Mouse (Mus musculus) cortical plate, adult 2 months (tissue): ENCODE data around the gene Wdr62. TPM values are rescaled to one million over a fixed set of nuclear protein-coding genes. Genes with fewer than 3 reads are reported as not detected.

Experiments
- H3K27ac ChIP-seq: fragments of 200-500 bp; 2 replicates; pipeline ENCODE4 v1.5.1; 2012; ENCODE audit warnings: low read length, control low read depth, inconsistent platforms; ENCODE audit not compliant: insufficient read depth
- H3K4me1 ChIP-seq: fragments of 200-500 bp; 2 replicates; pipeline ENCODE4 v1.6.1; 2011; ENCODE audit warnings: low read length; ENCODE audit not compliant: control insufficient read depth, insufficient read depth
- H3K4me3 ChIP-seq: fragments of 200-500 bp; 2 replicates; pipeline ENCODE4 v1.5.1; 2011; ENCODE audit warnings: mild to moderate bottlenecking, low read length, control low read depth; ENCODE audit not compliant: insufficient read depth
- CTCF ChIP-seq: fragments of 200-500 bp; IDR thresholded peaks from 2 replicates; pipeline ENCODE4 v1.5.1; 2011; ENCODE audit warnings: mild to moderate bottlenecking, control low read depth, low read length; ENCODE audit not compliant: insufficient read depth; ENCODE audit errors: extremely low read depth
- POLR2A ChIP-seq: fragments of 200-500 bp; IDR thresholded peaks from 2 replicates; pipeline ENCODE4 v1.6.1; 2011; ENCODE audit warnings: mild to moderate bottlenecking, low read length, control low read depth; ENCODE audit not compliant: insufficient read depth; ENCODE audit errors: extremely low read depth
- polyA plus RNA-seq: library from polyadenylated mRNA; depleted of rRNA; stranded (reverse); fragments of >200 nt; gene quantifications from 2 replicates; pipeline ENCODE4 v1.2.3, GENCODE M21; 2012

Wdr62 gene
- polyA plus RNA-seq, 1 experiment = 3.2 TPM

- Histone ChIP-seq H3K4me1 (peaks cover 1% of the 10 kb centered on the region; the same call in 1 of the 2 replicates), H3K4me3 (peak overlapping the region; percentile 63), H3K27ac (peak overlapping the region; percentile 25; the same call in 1 of the 2 replicates)
- no peak for TF ChIP-seq POLR2A
- TF ChIP-seq CTCF = peak; percentile 29; the same call in 1 of the 2 replicates
Measured at GRCm38 (mm10) chr7:30232631-30233148, 47.5 kb downstream of the Wdr62 start.

DNA sequence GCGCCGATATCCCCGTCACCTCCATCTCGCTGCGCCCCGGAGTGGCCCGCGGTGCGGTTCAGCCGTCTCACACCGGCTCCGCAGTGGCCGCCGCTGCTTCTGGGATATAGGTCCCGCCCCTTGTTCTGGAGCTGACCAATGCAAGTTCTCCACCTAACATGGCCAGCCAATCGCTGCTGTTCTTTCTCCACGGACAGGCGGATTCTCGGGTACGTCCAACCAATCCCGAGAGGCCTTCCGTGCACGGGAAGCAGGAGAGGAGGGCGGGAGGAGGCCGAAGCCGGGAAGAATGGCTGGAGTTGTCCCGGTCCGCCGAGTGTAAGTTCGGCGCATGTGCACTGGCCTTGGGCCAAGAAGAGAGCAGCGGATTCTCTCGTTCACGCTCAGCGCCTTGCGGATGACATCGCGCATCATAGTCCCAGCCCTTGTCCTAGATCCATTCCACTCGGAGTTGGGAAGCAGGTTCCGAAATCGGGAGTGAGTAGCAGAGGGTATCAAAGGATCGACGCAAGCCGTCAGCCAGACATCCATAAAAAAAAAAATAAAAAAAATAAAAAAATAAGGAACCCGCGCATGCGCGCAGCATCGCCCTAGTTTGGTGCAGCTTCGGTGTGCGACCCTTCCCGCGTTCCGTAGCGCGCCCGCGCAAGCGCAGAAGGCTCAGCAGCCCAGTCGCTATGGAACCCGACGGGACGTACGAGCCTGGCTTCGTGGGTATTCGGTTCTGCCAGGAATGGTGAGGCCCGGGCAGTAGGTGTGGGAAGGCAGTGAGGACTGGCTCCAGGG, 48.4 kb downstream of the Wdr62 start, which contains the start of the genes Polr2i and Tbcb:
Gene Polr2i (plus strand): TSS at position 280 of the 786 bp plus-strand sequence.
Gene Tbcb (minus strand): TSS at position 604 of the 786 bp plus-strand sequence.
- H3K4me1 ChIP-seq = peaks cover 1% of the 10 kb centered on the region; the same call in 1 of the 2 replicates
- H3K4me3 ChIP-seq = peak within 1 kb of the TSS; percentile 63
- H3K27ac ChIP-seq = peak within 1 kb of the TSS; percentile 77
- TF ChIP-seq POLR2A (peak; percentile 72), CTCF (no peak)

GRCm38 (mm10) chr7:30231328-30231668, 48.9 kb downstream of the Wdr62 start:
- no peak overlapping the region for H3K27ac ChIP-seq
- H3K4me3 ChIP-seq = peak overlapping the region; percentile 63
- TF ChIP-seq POLR2A (no peak), CTCF (no peak)
- peaks cover 1% of the 10 kb centered on the region; the same call in 1 of the 2 replicates for H3K4me1 ChIP-seq

- H3K4me3 ChIP-seq = no peak overlapping the region
- TF ChIP-seq CTCF (no peak), POLR2A (no peak)
Measured at GRCm38 (mm10) chr7:30224206-30224605, 56.0 kb downstream of the Wdr62 start.

DNA sequence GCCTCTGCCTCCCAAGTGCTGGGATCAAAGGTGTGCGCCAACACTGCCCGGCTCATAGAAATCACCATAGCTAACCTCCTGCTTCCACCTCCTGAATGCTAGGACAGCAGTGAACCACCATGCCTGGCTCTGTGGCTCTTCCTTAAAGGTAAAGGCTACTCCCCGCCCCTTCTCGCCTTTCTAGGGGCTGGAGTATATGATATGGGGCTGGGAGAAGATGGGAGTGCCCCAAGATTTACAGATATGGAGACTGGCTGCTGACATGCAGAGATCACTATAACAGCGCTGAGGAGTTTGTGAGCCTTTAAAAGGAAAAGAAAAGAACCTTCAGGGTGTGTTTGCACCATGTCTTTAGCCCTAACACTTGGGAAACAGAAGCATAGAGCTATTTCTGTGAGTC, 58.0 kb downstream of the Wdr62 start:
- TF ChIP-seq CTCF (no peak), POLR2A (no peak)
- no peak overlapping the region for H3K27ac ChIP-seq
- H3K4me1 ChIP-seq = peaks cover 3% of the 10 kb centered on the region; the same call in 1 of the 2 replicates
- H3K4me3 ChIP-seq = no peak overlapping the region

More at GRCm38 (mm10) chr7:30224206-30224605, 56.0 kb downstream of the Wdr62 start:
- Histone ChIP-seq H3K27ac (no peak overlapping the region), H3K4me1 (peaks cover 3% of the 10 kb centered on the region; the same call in 1 of the 2 replicates)

GRCm38 (mm10) chr7:30221433-30221832, 58.8 kb downstream of the Wdr62 start:
- Histone ChIP-seq H3K27ac (no peak overlapping the region), H3K4me1 (peaks cover 3% of the 10 kb centered on the region; the same call in 1 of the 2 replicates), H3K4me3 (no peak overlapping the region)
- TF ChIP-seq CTCF (no peak), POLR2A (no peak)

- H3K4me3 ChIP-seq = peak overlapping the region; percentile 52
- no peak overlapping the region for H3K27ac ChIP-seq
- H3K4me1 ChIP-seq = peaks cover 3% of the 10 kb centered on the region; the same call in 1 of the 2 replicates
- no peak for TF ChIP-seq CTCF
- TF ChIP-seq POLR2A = no peak
Measured at GRCm38 (mm10) chr7:30220008-30220356, 60.2 kb downstream of the Wdr62 start.

GRCm38 (mm10) chr7:30219293-30220007, 60.8 kb downstream of the Wdr62 start:
- Histone ChIP-seq H3K27ac (no peak overlapping the region), H3K4me1 (peaks cover 3% of the 10 kb centered on the region; the same call in 1 of the 2 replicates), H3K4me3 (peak overlapping the region; percentile 52)
- TF ChIP-seq POLR2A = no peak
- TF ChIP-seq CTCF = no peak

DNA sequence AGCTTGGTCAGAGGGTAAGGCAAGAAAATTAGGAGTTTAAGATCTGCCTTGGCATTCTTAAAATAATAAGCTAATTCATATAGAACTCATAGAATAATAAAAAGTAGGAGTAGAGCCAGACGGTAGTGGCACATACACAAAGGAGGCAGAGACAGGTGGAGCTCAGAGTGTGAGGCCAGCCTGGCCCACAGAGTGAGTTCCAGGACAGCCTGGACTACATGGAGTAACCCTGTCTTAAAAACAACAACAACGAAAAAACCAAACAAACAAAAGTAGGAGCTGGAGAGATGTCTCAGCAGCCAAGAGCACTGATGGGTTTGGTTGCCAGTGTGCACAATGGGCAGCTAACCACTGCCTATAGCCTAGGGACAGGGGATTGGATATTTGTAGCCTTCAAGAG, 62.9 kb downstream of the Wdr62 start:
- no peak for TF ChIP-seq CTCF
- TF ChIP-seq POLR2A = no peak
- Histone ChIP-seq H3K27ac (no peak overlapping the region), H3K4me1 (peaks cover 3% of the 10 kb centered on the region; the same call in 1 of the 2 replicates), H3K4me3 (no peak overlapping the region)
